8 mouse cellular contexts compared by ENCODE assay signal in the genomic region with DNA sequence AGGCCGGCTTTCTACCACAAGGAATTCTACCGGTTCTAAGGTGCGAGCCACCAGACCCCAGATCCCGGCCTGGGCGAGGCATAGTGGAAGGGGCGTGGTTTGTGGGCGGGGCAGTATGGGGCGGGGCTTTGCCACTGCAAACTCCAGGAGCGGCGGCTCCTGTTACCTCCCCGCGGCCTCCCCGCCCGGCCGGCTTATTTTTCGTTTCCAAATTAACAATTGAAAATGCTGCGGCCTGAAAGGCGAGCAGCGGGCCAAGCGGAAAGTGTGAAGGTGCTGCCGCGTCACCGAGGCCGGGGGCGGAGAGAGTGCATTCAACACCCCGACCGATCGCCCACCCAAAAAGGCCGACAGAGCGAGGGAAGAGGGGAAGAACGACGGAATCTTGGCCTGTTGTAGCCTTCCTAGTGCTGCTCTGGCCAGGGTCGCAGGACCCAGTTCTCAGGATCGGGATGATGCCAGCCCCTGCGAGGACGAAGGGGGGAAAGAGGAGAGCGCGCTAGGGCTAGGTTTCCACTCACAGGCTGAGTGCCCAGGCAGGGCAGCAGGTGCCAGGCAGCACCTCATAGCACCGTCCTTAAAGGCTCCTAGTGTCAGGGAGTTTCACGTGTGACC. TPM values are rescaled to one million over a fixed set of nuclear protein-coding genes. Genes with fewer than 3 reads are reported as not detected.
DNase-seq lines count a peak whose midpoint lies in the region; ATAC-seq and TF ChIP-seq lines count a peak whose summit lies in the region.

No protein-coding gene starts in this region.

- H3K4me1 ChIP-seq in forebrain, embryonic 14.5 days (ENCODE audit: control insufficient read depth, insufficient read depth, low read length): 0 out of 2 replicates have a peak, but pooled peaks cover 5% of the 10 kb centered on the region
- peaks cover 56% of the 10 kb centered on the region for H3K4me1 ChIP-seq in hindbrain, embryonic 10.5 days (replicated peaks)
- peaks cover 14% of the 10 kb centered on the region for H3K4me1 ChIP-seq in limb, embryonic 14.5 days (ENCODE audit: control insufficient read depth, insufficient read depth, low read length)
- H3K4me1 ChIP-seq in midbrain, embryonic 14.5 days (ENCODE audit: control insufficient read depth, insufficient read depth, low read length): 0 out of 2 replicates have a peak, but pooled peaks cover 16% of the 10 kb centered on the region
- H3K4me1 ChIP-seq in stomach, postnatal 0 days (replicated peaks; ENCODE audit: control insufficient read depth, insufficient read depth): peaks cover 13% of the 10 kb centered on the region

- TF ChIP-seq CTCF in stomach, postnatal 0 days (IDR thresholded peaks at IDR 0.05; ENCODE audit: low read depth): no peak

- H3K9ac ChIP-seq in forebrain, embryonic 14.5 days (ENCODE audit: low read length): peak overlapping the region; percentile 64
- peak overlapping the region; percentile 46 for H3K9ac ChIP-seq in limb, embryonic 14.5 days (ENCODE audit: low read depth, low read length, severe bottlenecking)
- H3K9ac ChIP-seq in midbrain, embryonic 14.5 days (replicated peaks; ENCODE audit: low read length): peak overlapping the region; percentile 55
- peak overlapping the region; percentile 41 for H3K9ac ChIP-seq in stomach, postnatal 0 days (ENCODE audit: low read length)

- under 1% methylated on average over 40 of the region's 40 CpGs for WGBS in forebrain, embryonic 14.5 days
- under 1% methylated on average over 40 of the region's 40 CpGs for WGBS in hindbrain, embryonic 10.5 days
- under 1% methylated on average over 39 of the region's 40 CpGs for WGBS in limb, embryonic 14.5 days
- WGBS in midbrain, embryonic 14.5 days: under 1% methylated on average over 40 of the region's 40 CpGs
- 2% methylated on average over 40 of the region's 40 CpGs for WGBS in stomach, postnatal 0 days

- peak overlapping the region; percentile 67 for H3K4me2 ChIP-seq in forebrain, embryonic 14.5 days (ENCODE audit: low read length)
- peak overlapping the region; percentile 91 for H3K4me2 ChIP-seq in limb, embryonic 14.5 days (replicated peaks; ENCODE audit: low read depth, low read length, severe bottlenecking)
- H3K4me2 ChIP-seq in midbrain, embryonic 14.5 days (ENCODE audit: low read length): peak overlapping the region; percentile 91
- H3K4me2 ChIP-seq in stomach, postnatal 0 days (replicated peaks; ENCODE audit: low read depth): peak overlapping the region; percentile 86

- H3K27ac ChIP-seq in forebrain, embryonic 14.5 days (ENCODE audit: low read depth, low read length): no peak overlapping the region
- H3K27ac ChIP-seq in hindbrain, embryonic 10.5 days: 0 out of 2 replicates have a peak overlapping the region, but pooled peaks have one; percentile 36
- H3K27ac ChIP-seq in limb, embryonic 14.5 days (replicated peaks; ENCODE audit: low read depth, low read length): no peak overlapping the region
- no peak overlapping the region for H3K27ac ChIP-seq in midbrain, embryonic 14.5 days (replicated peaks; ENCODE audit: low read depth, low read length)
- peak overlapping the region; percentile 45; the same call in 1 of the 2 replicates for H3K27ac ChIP-seq in stomach, postnatal 0 days (replicated peaks)

- DNase-seq in frontal cortex, postnatal 10 days (ENCODE audit: low spot score in 2 of 2): no peak
- DNase-seq in c-Kit-positive CD71-positive TER-119-positive erythroid progenitor cells, embryonic 14.5 days (ENCODE audit: low spot score): peak; percentile 77
- DNase-seq in forebrain, embryonic 14.5 days (ENCODE audit: low spot score): peak; percentile 75
- DNase-seq in hindbrain, embryonic 10.5 days (ENCODE audit: low spot score): peak; percentile 84
- DNase-seq in limb, embryonic 14.5 days (ENCODE audit: low spot score): peak; percentile 77
- peak; percentile 74 for DNase-seq in midbrain, embryonic 14.5 days
- peak; percentile 89 for DNase-seq in stomach, postnatal 0 days (ENCODE audit: low spot score)

- peaks cover 4% of the 10 kb centered on the region; the same call in 1 of the 2 replicates for H3K27me3 ChIP-seq in forebrain, embryonic 14.5 days (replicated peaks; ENCODE audit: control insufficient read depth, insufficient read depth, low read length)
- peaks cover 65% of the 10 kb centered on the region for H3K27me3 ChIP-seq in hindbrain, embryonic 10.5 days (ENCODE audit: insufficient read depth, poor library complexity, severe bottlenecking)
- no peaks in the 10 kb centered on the region for H3K27me3 ChIP-seq in limb, embryonic 14.5 days (ENCODE audit: control insufficient read depth, insufficient read depth, low read length)
- no peaks in the 10 kb centered on the region; the same call in 1 of the 2 replicates for H3K27me3 ChIP-seq in midbrain, embryonic 14.5 days (ENCODE audit: control insufficient read depth, insufficient read depth, low read length)
- H3K27me3 ChIP-seq in stomach, postnatal 0 days (ENCODE audit: control insufficient read depth, insufficient read depth, low read length): no peaks in the 10 kb centered on the region

- H3K9me3 ChIP-seq in forebrain, embryonic 14.5 days (replicated peaks; ENCODE audit: control insufficient read depth, low read length): no peaks in the 10 kb centered on the region
- H3K9me3 ChIP-seq in hindbrain, embryonic 10.5 days: no peaks in the 10 kb centered on the region
- H3K9me3 ChIP-seq in limb, embryonic 14.5 days (ENCODE audit: control insufficient read depth, low read length): no peaks in the 10 kb centered on the region
- H3K9me3 ChIP-seq in midbrain, embryonic 14.5 days (ENCODE audit: control insufficient read depth, low read length): no peaks in the 10 kb centered on the region
- H3K9me3 ChIP-seq in stomach, postnatal 0 days (ENCODE audit: control insufficient read depth, low read length): no peaks in the 10 kb centered on the region

- no peaks in the 10 kb centered on the region for H3K36me3 ChIP-seq in forebrain, embryonic 14.5 days (ENCODE audit: control insufficient read depth, insufficient read depth, low read length)
- no peaks in the 10 kb centered on the region for H3K36me3 ChIP-seq in hindbrain, embryonic 10.5 days
- no peaks in the 10 kb centered on the region for H3K36me3 ChIP-seq in limb, embryonic 14.5 days (ENCODE audit: control insufficient read depth, insufficient read depth, low read length)
- H3K36me3 ChIP-seq in midbrain, embryonic 14.5 days (ENCODE audit: control insufficient read depth, insufficient read depth, low read length): no peaks in the 10 kb centered on the region
- no peaks in the 10 kb centered on the region for H3K36me3 ChIP-seq in stomach, postnatal 0 days (ENCODE audit: control insufficient read depth, insufficient read depth, low read length)

- H3K4me3 ChIP-seq in forebrain, embryonic 14.5 days (ENCODE audit: low read depth, low read length): peak overlapping the region; percentile 42
- H3K4me3 ChIP-seq in hindbrain, embryonic 10.5 days: peak overlapping the region; percentile 56
- H3K4me3 ChIP-seq in limb, embryonic 14.5 days (replicated peaks; ENCODE audit: low read length): peak overlapping the region; percentile 44
- H3K4me3 ChIP-seq in midbrain, embryonic 14.5 days (replicated peaks; ENCODE audit: low read depth, low read length): peak overlapping the region; percentile 43
- H3K4me3 ChIP-seq in stomach, postnatal 0 days (ENCODE audit: low read depth, low read length): peak overlapping the region; percentile 41

- TF ChIP-seq EP300 in stomach, postnatal 0 days (optimal IDR thresholded peaks at IDR 0.05): no peak

- peak; percentile 47 for ATAC-seq in frontal cortex, adult (ENCODE audit: low TSS enrichment)
- peak; percentile 91 for ATAC-seq in forebrain, embryonic 14.5 days
- ATAC-seq in limb, embryonic 14.5 days (ENCODE audit: low FRiP score, low read depth): peak; percentile 90
- peak; percentile 76 for ATAC-seq in midbrain, embryonic 14.5 days (ENCODE audit: low FRiP score, low TSS enrichment)
- peak; percentile 71 for ATAC-seq in stomach, postnatal 0 days (ENCODE audit: low FRiP score, low TSS enrichment)

- TF ChIP-seq POLR2A in limb, embryonic 14.5 days (IDR thresholded peaks at IDR 0.05; ENCODE audit: borderline replicate concordance, extremely low read depth, insufficient read depth, insufficient read length): no peak

RNA-seq across cellular contexts. Expression of gene Kcnq4, which starts 17.3 kb away (rescaled TPM):
- polyA plus RNA-seq in forebrain, embryonic 14.5 days (2014; fragmentation: Nextera tagmentation; extraction: Ambion mirVana): 5.0 and 6.5 TPM in 2 replicates
- polyA plus RNA-seq in hindbrain, embryonic 10.5 days (2016; fragmentation: Nextera tagmentation; extraction: Ambion mirVana): 3.9 and 4.6 TPM in 2 replicates
- 8.5 and 9.9 TPM in 2 replicates for polyA plus RNA-seq in limb, embryonic 14.5 days (2012; rRNA removed)
- 4.0 and 4.3 TPM in 2 replicates for polyA plus RNA-seq in limb, embryonic 14.5 days (2014; fragmentation: Nextera tagmentation; extraction: Ambion mirVana)
- 3.7 and 3.9 TPM in 2 replicates for polyA plus RNA-seq in midbrain, embryonic 14.5 days (2014; fragmentation: Nextera tagmentation; extraction: Ambion mirVana)
- polyA plus RNA-seq in stomach, postnatal 0 days (2015; fragmentation: Nextera tagmentation; extraction: Ambion mirVana): 2.2 and 2.7 TPM in 2 replicates

Comparison
In these comparisons a context has a peak if more than half of its experiments do, and no peak if none do; other contexts are left out.
1. DNase-seq: peak in c-Kit-positive CD71-positive TER-119-positive erythroid progenitor cells, embryonic 14.5 days (single experiment), forebrain, embryonic 14.5 days (single experiment), hindbrain, embryonic 10.5 days (single experiment), limb, embryonic 14.5 days (single experiment), midbrain, embryonic 14.5 days (single experiment) and stomach, postnatal 0 days (single experiment); none in frontal cortex, postnatal 10 days (0 of 2).
2. H3K27ac ChIP-seq: peak in hindbrain, embryonic 10.5 days (single experiment) and stomach, postnatal 0 days (single experiment); none in forebrain, embryonic 14.5 days (single experiment), limb, embryonic 14.5 days (single experiment) and midbrain, embryonic 14.5 days (single experiment).
3. Peak in every context shown above with its lines, with median percentiles within 50 percentile points of each other: ATAC-seq, H3K4me2 ChIP-seq, H3K4me3 ChIP-seq and H3K9ac ChIP-seq.